Mouse (Mus musculus) hindbrain, embryonic 16.5 days (tissue): ENCODE measurements at regions not wholly inside any gene's neighbourhood (a gene's known extent, or its start where the extent isn't known, plus 50 kb on each side); places are given as distances from the start of the nearest gene placed in this dataset.

Experiments
- ATAC-seq: fragments of 200-750 bp; cut with Nextera tagmentation; 2 replicates; pipeline ENCODE4 v1.8.0; 2017; ENCODE audit warnings: moderate TSS enrichment, moderate library complexity
- H3K27ac ChIP-seq: fragments of 300-500 bp; sonication (generic); 2 replicates; pipeline ENCODE4 v1.5.1; 2014; ENCODE audit warnings: low read depth, mild to moderate bottlenecking, control low read depth, low read length, moderate library complexity
- H3K27me3 ChIP-seq: fragments of 300-500 bp; sonication (generic); replicated peaks from 2 replicates; pipeline ENCODE4 v1.6.1; 2014; ENCODE audit warnings: low read length; ENCODE audit not compliant: control insufficient read depth, insufficient read depth
- H3K36me3 ChIP-seq: fragments of 300-500 bp; sonication (generic); 2 replicates; pipeline ENCODE4 v1.6.1; 2014; ENCODE audit warnings: mild to moderate bottlenecking, low read length, moderate library complexity, mixed read lengths; ENCODE audit not compliant: control insufficient read depth, insufficient read depth
- H3K4me1 ChIP-seq: fragments of 300-500 bp; sonication (generic); 2 replicates; pipeline ENCODE4 v1.6.1; 2014; ENCODE audit warnings: low read depth, low read length; ENCODE audit not compliant: control insufficient read depth, insufficient read depth
- H3K4me2 ChIP-seq: fragments of 300-500 bp; sonication (generic); 2 replicates; pipeline ENCODE4 v1.6.1; 2014; ENCODE audit warnings: mild to moderate bottlenecking, low read length, control low read depth, moderate library complexity
- H3K4me3 ChIP-seq: fragments of 300-500 bp; sonication (generic); 2 replicates; pipeline ENCODE4 v1.5.1; 2014; ENCODE audit warnings: mild to moderate bottlenecking, low read length, control low read depth, moderate library complexity
- H3K9ac ChIP-seq: fragments of 300-500 bp; sonication (generic); 2 replicates; pipeline ENCODE4 v1.6.1; 2014; ENCODE audit warnings: low read depth, mild to moderate bottlenecking, control low read depth, low read length, moderate library complexity
- H3K9me3 ChIP-seq: fragments of 300-500 bp; sonication (generic); 2 replicates; pipeline ENCODE4 v1.6.1; 2014; ENCODE audit warnings: mild to moderate bottlenecking, low read length, moderate library complexity; ENCODE audit not compliant: control insufficient read depth
- WGBS: fragments of 180-500 bp; shearing (Covaris S2); extraction: QIAGEN DNeasy Blood & Tissue Kit; methylation state at CpG from one replicate; pipeline ENCODE4 v1.1.7; 2014; 5-methylcytosine and 5-hydroxymethylcytosine counted together

GRCm38 (mm10) chr6:127269021-127269420, 117.0 kb upstream of the Ccnd2 start:
- H3K4me3 ChIP-seq = no peak overlapping the region
- no peak overlapping the region for H3K9ac ChIP-seq
- no peaks in the 10 kb centered on the region for H3K36me3 ChIP-seq
- H3K4me1 ChIP-seq = peaks cover 5% of the 10 kb centered on the region; the same call in 1 of the 2 replicates
- H3K27me3 ChIP-seq = no peaks in the 10 kb centered on the region
- H3K27ac ChIP-seq = no peak overlapping the region
- no peak for ATAC-seq
- H3K9me3 ChIP-seq = no peaks in the 10 kb centered on the region
- no peak overlapping the region for H3K4me2 ChIP-seq
- 82% methylated on average over 4 of the region's 4 CpGs for WGBS

GRCm38 (mm10) chr6:127269525-127270044, 117.6 kb upstream of the Ccnd2 start:
- ATAC-seq = no peak
- no peak overlapping the region for H3K9ac ChIP-seq

DNA sequence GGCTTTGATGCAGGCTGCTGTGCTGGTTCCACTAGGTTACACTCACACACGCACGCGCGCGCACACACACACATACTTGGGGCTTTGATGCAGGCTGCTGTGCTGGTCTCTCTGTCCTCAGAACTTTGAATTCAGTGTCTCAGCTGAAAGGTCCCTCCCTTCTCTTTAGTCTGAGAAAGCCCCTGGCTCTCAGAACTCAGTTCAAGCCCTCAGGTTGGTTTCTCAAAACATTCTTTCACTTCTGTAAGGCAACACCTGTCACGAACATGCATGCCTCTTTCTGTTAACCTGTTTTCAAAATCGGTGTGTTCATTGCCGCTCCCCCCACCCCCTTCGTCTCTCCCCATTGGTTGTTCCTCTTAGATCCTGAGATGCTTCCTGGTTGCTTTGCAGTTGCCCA, 118.8 kb upstream of the Ccnd2 start:
- Histone ChIP-seq H3K9me3 (no peaks in the 10 kb centered on the region), H3K36me3 (no peaks in the 10 kb centered on the region), H3K9ac (no peak overlapping the region), H3K27ac (no peak overlapping the region), H3K4me3 (no peak overlapping the region), H3K27me3 (no peaks in the 10 kb centered on the region), H3K4me1 (peaks cover 5% of the 10 kb centered on the region; the same call in 1 of the 2 replicates), H3K4me2 (no peak overlapping the region)
- no peak for ATAC-seq
- 89% methylated on average over 9 of the region's 9 CpGs for WGBS

More at GRCm38 (mm10) chr6:127269525-127270044, 117.6 kb upstream of the Ccnd2 start:
- H3K4me2 ChIP-seq = no peak overlapping the region
- no peak overlapping the region for H3K27ac ChIP-seq
- H3K9me3 ChIP-seq = no peaks in the 10 kb centered on the region
- H3K36me3 ChIP-seq = no peaks in the 10 kb centered on the region
- 80% methylated on average over 7 of the region's 7 CpGs for WGBS
- H3K4me1 ChIP-seq = peaks cover 5% of the 10 kb centered on the region; the same call in 1 of the 2 replicates
- H3K4me3 ChIP-seq = no peak overlapping the region
- no peaks in the 10 kb centered on the region for H3K27me3 ChIP-seq

DNA sequence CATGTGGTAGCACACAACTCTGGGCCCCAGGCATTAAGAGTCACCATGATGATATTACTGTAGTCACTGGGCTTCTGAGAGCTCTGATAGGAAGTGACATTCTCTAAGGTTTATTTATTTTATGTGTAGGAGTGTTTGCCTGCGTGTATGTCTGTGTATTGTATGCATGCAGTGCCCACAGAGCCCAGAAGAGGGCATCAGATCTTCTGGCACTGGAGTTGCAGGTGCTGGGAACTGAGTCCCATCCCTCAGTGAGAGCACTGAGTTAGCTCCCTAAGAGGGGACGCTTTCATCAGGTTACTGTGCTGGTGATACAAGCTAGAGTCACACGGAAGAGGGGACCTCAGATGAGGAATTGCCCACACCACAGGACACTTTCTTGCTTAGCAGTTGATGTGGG, 119.4 kb upstream of the Ccnd2 start:
- no peak for ATAC-seq
- peaks cover 2% of the 10 kb centered on the region; the same call in 1 of the 2 replicates for H3K4me1 ChIP-seq
- H3K27ac ChIP-seq = no peak overlapping the region
- no peaks in the 10 kb centered on the region for H3K27me3 ChIP-seq
- H3K4me3 ChIP-seq = no peak overlapping the region
- H3K4me2 ChIP-seq = no peak overlapping the region
- no peak overlapping the region for H3K9ac ChIP-seq
- WGBS = 97% methylated on average over 3 of the region's 3 CpGs
- no peaks in the 10 kb centered on the region for H3K36me3 ChIP-seq
- H3K9me3 ChIP-seq = no peaks in the 10 kb centered on the region

- Histone ChIP-seq H3K27ac (no peak overlapping the region), H3K4me1 (no peaks in the 10 kb centered on the region), H3K4me2 (no peak overlapping the region), H3K4me3 (no peak overlapping the region), H3K9ac (no peak overlapping the region), H3K27me3 (no peaks in the 10 kb centered on the region), H3K36me3 (no peaks in the 10 kb centered on the region), H3K9me3 (no peaks in the 10 kb centered on the region)
- ATAC-seq = no peak
- WGBS = 77% methylated on average over 7 of the region's 7 CpGs
Observed at GRCm38 (mm10) chr6:127272630-127273029, 120.6 kb upstream of the Ccnd2 start.

- Histone ChIP-seq H3K4me1 (no peaks in the 10 kb centered on the region), H3K4me2 (no peak overlapping the region), H3K4me3 (no peak overlapping the region), H3K36me3 (no peaks in the 10 kb centered on the region), H3K9ac (no peak overlapping the region), H3K27me3 (no peaks in the 10 kb centered on the region), H3K9me3 (no peaks in the 10 kb centered on the region), H3K27ac (no peak overlapping the region)
- WGBS = 91% methylated on average over 9 of the region's 9 CpGs
- ATAC-seq = no peak
Observed at GRCm38 (mm10) chr6:127274732-127275429, 122.9 kb upstream of the Ccnd2 start.

GRCm38 (mm10) chr6:127275430-127275784, 123.4 kb upstream of the Ccnd2 start:
- no peak for ATAC-seq
- Histone ChIP-seq H3K4me3 (no peak overlapping the region), H3K4me1 (no peaks in the 10 kb centered on the region), H3K27ac (no peak overlapping the region), H3K4me2 (no peak overlapping the region), H3K9ac (no peak overlapping the region), H3K36me3 (no peaks in the 10 kb centered on the region), H3K9me3 (no peaks in the 10 kb centered on the region), H3K27me3 (no peaks in the 10 kb centered on the region)
- WGBS = 93% methylated on average over 2 of the region's 2 CpGs

GRCm38 (mm10) chr6:127276362-127276761, 124.4 kb upstream of the Ccnd2 start:
- Histone ChIP-seq H3K4me2 (no peak overlapping the region), H3K27me3 (no peaks in the 10 kb centered on the region), H3K36me3 (no peaks in the 10 kb centered on the region), H3K27ac (no peak overlapping the region), H3K4me1 (no peaks in the 10 kb centered on the region), H3K9ac (no peak overlapping the region), H3K9me3 (no peaks in the 10 kb centered on the region), H3K4me3 (no peak overlapping the region)
- WGBS = 98% methylated on average over 4 of the region's 4 CpGs
- ATAC-seq = no peak

DNA sequence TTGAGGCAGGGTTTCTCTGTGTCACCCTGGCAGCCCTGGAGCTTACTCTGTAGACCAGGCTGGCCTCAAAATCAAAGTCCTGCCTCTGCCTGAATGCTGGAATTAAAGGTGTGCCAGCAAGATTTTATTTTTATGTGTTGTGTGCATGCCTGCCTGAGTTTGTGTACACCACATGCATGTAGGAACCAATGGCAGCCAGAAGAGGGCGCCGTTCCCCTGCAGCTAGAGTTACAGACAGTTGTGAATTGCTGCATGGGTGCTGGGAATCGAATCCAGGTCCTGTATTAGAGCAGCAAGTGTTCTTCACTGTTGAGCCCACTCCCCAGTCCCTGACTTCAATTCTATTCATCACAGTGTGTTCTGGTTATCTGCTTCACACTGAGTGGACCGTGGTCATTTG, 126.4 kb upstream of the Ccnd2 start:
- no peaks in the 10 kb centered on the region for H3K27me3 ChIP-seq
- H3K27ac ChIP-seq = no peak overlapping the region
- no peaks in the 10 kb centered on the region for H3K36me3 ChIP-seq
- WGBS = 86% methylated on average over 4 of the region's 4 CpGs
- H3K4me1 ChIP-seq = no peaks in the 10 kb centered on the region
- no peak overlapping the region for H3K9ac ChIP-seq
- ATAC-seq = no peak
- H3K4me3 ChIP-seq = no peak overlapping the region
- H3K9me3 ChIP-seq = no peaks in the 10 kb centered on the region
- H3K4me2 ChIP-seq = no peak overlapping the region
